Mouse (Mus musculus): ENCODE measurements around the gene Krt31. TPM values are rescaled to one million over a fixed set of nuclear protein-coding genes. Genes with fewer than 3 reads are reported as not detected.

The Krt31 gene
- polyA plus RNA-seq (2015; fragmentation: Nextera tagmentation; extraction: Ambion mirVana) = not detected in 2 replicates

DNA sequence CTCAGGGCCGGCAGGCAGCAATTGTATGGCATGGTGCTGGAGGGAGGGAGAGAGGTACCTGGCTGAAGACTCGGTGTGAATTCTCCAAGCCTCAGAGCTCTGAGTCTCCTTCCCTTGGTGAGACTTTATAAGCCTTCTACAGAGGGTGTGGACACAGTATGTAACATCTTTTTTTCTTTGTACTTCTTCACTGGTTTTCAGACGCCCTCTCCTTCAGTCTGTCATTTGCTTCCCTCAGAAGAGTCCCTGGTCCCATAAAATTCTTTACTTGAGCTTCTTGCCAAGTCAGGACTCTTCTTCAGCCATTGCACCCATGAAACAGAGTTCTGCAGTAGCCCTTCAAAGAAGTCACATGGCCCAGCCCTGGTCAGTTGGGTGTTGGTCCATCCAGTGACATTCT is at the start of gene Krt31:
Gene Krt31 (minus strand): TSS at position 101 of the 400 bp plus-strand sequence.
- no peak within 1 kb of the TSS for H3K4me3 ChIP-seq (ENCODE audit: low read length)
- H3K27ac ChIP-seq (ENCODE audit: low read length) = no peak within 1 kb of the TSS
- H3K36me3 ChIP-seq (ENCODE audit: control insufficient read depth, insufficient read depth, low read length) = no peaks in the 10 kb centered on the region
- no peaks in the 10 kb centered on the region for H3K9me3 ChIP-seq (ENCODE audit: control insufficient read depth, low read length)
- H3K9ac ChIP-seq (ENCODE audit: low read depth, low read length) = no peak within 1 kb of the TSS
- no peak for ATAC-seq
- H3K4me2 ChIP-seq (ENCODE audit: low read depth, low read length) = no peak within 1 kb of the TSS
- no peaks in the 10 kb centered on the region for H3K27me3 ChIP-seq (replicated peaks; ENCODE audit: control insufficient read depth, insufficient read depth, low read length)
- 81% methylated on average over 3 of the region's 3 CpGs for WGBS
- no peaks in the 10 kb centered on the region for H3K4me1 ChIP-seq (ENCODE audit: control insufficient read depth, insufficient read depth, low read length)

DNA sequence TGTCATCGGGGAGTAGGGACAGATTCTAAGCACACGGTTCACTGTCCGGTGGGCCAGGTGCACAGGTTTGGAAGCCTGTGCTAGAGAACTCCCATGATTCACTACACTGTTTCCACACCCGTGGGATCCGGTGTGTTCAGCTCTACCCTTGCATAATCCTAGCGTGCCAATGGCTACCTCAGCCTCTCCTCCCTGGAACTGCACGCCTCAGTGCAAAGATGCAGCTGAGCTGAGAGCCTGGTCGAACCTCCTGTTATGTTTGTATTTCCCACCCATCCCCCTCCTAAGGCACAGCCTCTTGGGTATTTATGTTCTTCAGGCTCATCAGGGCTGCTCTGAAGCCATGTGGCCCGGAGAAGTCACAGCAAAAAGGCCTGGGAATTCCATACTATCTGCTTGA is 47.5 kb upstream of the Krt31 start:
- ATAC-seq = no peak
- H3K4me2 ChIP-seq (ENCODE audit: low read depth, low read length) = no peak overlapping the region
- no peaks in the 10 kb centered on the region for H3K9me3 ChIP-seq (ENCODE audit: control insufficient read depth, low read length)
- WGBS = 63% methylated on average over 9 of the region's 9 CpGs
- no peaks in the 10 kb centered on the region for H3K4me1 ChIP-seq (ENCODE audit: control insufficient read depth, insufficient read depth, low read length)
- H3K27ac ChIP-seq (ENCODE audit: low read length) = no peak overlapping the region
- H3K27me3 ChIP-seq (replicated peaks; ENCODE audit: control insufficient read depth, insufficient read depth, low read length) = no peaks in the 10 kb centered on the region
- no peak overlapping the region for H3K4me3 ChIP-seq (ENCODE audit: low read length)
- no peak overlapping the region for H3K9ac ChIP-seq (ENCODE audit: low read depth, low read length)
- no peaks in the 10 kb centered on the region for H3K36me3 ChIP-seq (ENCODE audit: control insufficient read depth, insufficient read depth, low read length)

DNA sequence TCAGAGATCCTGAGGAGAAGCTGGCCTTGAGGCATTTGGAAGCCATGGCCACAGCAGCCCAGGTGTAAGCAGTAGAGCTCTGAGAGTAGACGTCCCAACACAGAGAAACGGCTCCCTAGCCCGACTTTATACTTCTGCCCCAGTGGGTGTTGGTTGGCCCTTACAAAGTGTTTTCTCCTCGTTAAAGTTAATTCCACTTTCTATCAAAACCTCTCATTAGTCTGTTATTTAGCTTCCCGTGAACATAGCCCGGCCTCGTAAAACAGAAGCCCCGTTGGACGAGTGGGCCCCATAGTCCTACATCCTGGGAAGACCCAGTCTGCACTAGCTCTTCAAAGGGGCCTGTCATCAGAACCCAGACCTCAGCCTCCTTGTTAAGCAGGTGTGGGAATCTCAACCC is 45.8 kb upstream of the Krt31 start, which contains the start of gene Krt35:
Gene Krt35 (minus strand): TSS at position 101 of the 400 bp plus-strand sequence.
- Histone ChIP-seq H3K4me2 (ENCODE audit: low read depth, low read length) (no peak within 1 kb of the TSS), H3K4me3 (ENCODE audit: low read length) (no peak within 1 kb of the TSS), H3K4me1 (ENCODE audit: control insufficient read depth, insufficient read depth, low read length) (no peaks in the 10 kb centered on the region), H3K9me3 (ENCODE audit: control insufficient read depth, low read length) (no peaks in the 10 kb centered on the region), H3K9ac (ENCODE audit: low read depth, low read length) (no peak within 1 kb of the TSS), H3K36me3 (ENCODE audit: control insufficient read depth, insufficient read depth, low read length) (no peaks in the 10 kb centered on the region), H3K27ac (ENCODE audit: low read length) (no peak within 1 kb of the TSS), H3K27me3 (replicated peaks; ENCODE audit: control insufficient read depth, insufficient read depth, low read length) (no peaks in the 10 kb centered on the region)
- ATAC-seq = no peak
- 83% methylated on average over 9 of the region's 9 CpGs for WGBS

GRCm38 (mm10) chr11:100088378-100089025 is 38.2 kb upstream of the Krt31 start:
- Histone ChIP-seq H3K4me3 (ENCODE audit: low read length) (no peak overlapping the region), H3K36me3 (ENCODE audit: control insufficient read depth, insufficient read depth, low read length) (no peaks in the 10 kb centered on the region), H3K27me3 (replicated peaks; ENCODE audit: control insufficient read depth, insufficient read depth, low read length) (no peaks in the 10 kb centered on the region), H3K4me1 (ENCODE audit: control insufficient read depth, insufficient read depth, low read length) (0 out of 2 replicates have a peak, but pooled peaks cover 3% of the 10 kb centered on the region), H3K9ac (ENCODE audit: low read depth, low read length) (no peak overlapping the region), H3K4me2 (ENCODE audit: low read depth, low read length) (no peak overlapping the region), H3K27ac (ENCODE audit: low read length) (no peak overlapping the region), H3K9me3 (ENCODE audit: control insufficient read depth, low read length) (no peaks in the 10 kb centered on the region)
- ATAC-seq = peak; percentile 92
- WGBS = 54% methylated on average over 7 of the region's 7 CpGs

GRCm38 (mm10) chr11:100087861-100088260 is 37.5 kb upstream of the Krt31 start, which contains the start of gene Krt32:
Gene Krt32 (minus strand): TSS chr11:100088226.
- no peak for ATAC-seq
- WGBS = 95% methylated on average over 10 of the region's 10 CpGs

DNA sequence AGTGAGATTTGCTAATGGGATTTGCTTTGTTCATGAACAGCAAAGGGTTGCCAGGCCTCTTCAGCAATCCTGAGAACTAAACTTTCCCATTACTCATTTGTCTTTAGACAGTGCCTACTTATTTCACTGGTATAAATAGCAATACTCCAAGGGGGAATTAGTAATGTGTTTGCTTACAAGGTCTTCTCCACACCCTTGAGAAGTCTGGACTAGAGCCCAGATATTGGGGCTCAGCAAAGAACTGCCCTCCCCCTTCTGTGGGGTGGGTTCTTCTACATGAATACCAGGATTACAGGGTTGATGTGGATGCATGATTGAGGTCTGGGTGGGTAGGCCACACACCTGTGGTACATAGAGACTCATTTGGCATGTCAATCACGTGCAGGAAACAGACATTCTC is 23.5 kb upstream of the Krt31 start:
- no peak for ATAC-seq
- no peak overlapping the region for H3K4me3 ChIP-seq (ENCODE audit: low read length)
- H3K27ac ChIP-seq (ENCODE audit: low read length) = no peak overlapping the region
- H3K27me3 ChIP-seq (replicated peaks; ENCODE audit: control insufficient read depth, insufficient read depth, low read length) = no peaks in the 10 kb centered on the region
- H3K9me3 ChIP-seq (ENCODE audit: control insufficient read depth, low read length) = no peaks in the 10 kb centered on the region
- no peak overlapping the region for H3K9ac ChIP-seq (ENCODE audit: low read depth, low read length)
- H3K4me2 ChIP-seq (ENCODE audit: low read depth, low read length) = no peak overlapping the region
- H3K36me3 ChIP-seq (ENCODE audit: control insufficient read depth, insufficient read depth, low read length) = no peaks in the 10 kb centered on the region
- WGBS = 76% methylated on average over 1 of the region's 1 CpGs
- H3K4me1 ChIP-seq (ENCODE audit: control insufficient read depth, insufficient read depth, low read length) = no peaks in the 10 kb centered on the region

More at GRCm38 (mm10) chr11:100087861-100088260, 37.5 kb upstream of the Krt31 start, which contains the start of gene Krt32:
- no peaks in the 10 kb centered on the region for H3K36me3 ChIP-seq (ENCODE audit: control insufficient read depth, insufficient read depth, low read length)
- no peak within 1 kb of the TSS for H3K27ac ChIP-seq (ENCODE audit: low read length)
- H3K9ac ChIP-seq (ENCODE audit: low read depth, low read length) = no peak within 1 kb of the TSS
- H3K27me3 ChIP-seq (replicated peaks; ENCODE audit: control insufficient read depth, insufficient read depth, low read length) = no peaks in the 10 kb centered on the region
- H3K4me1 ChIP-seq (ENCODE audit: control insufficient read depth, insufficient read depth, low read length) = 0 out of 2 replicates have a peak, but pooled peaks cover 3% of the 10 kb centered on the region
- H3K4me3 ChIP-seq (ENCODE audit: low read length) = no peak within 1 kb of the TSS
- H3K4me2 ChIP-seq (ENCODE audit: low read depth, low read length) = no peak within 1 kb of the TSS
- H3K9me3 ChIP-seq (ENCODE audit: control insufficient read depth, low read length) = no peaks in the 10 kb centered on the region

GRCm38 (mm10) chr11:100067293-100068036 is 17.1 kb upstream of the Krt31 start:
- 66% methylated on average over 17 of the region's 17 CpGs for WGBS
- Histone ChIP-seq H3K27ac (ENCODE audit: low read length) (no peak overlapping the region), H3K4me2 (ENCODE audit: low read depth, low read length) (no peak overlapping the region), H3K9ac (ENCODE audit: low read depth, low read length) (no peak overlapping the region), H3K27me3 (replicated peaks; ENCODE audit: control insufficient read depth, insufficient read depth, low read length) (no peaks in the 10 kb centered on the region), H3K4me3 (ENCODE audit: low read length) (no peak overlapping the region), H3K36me3 (ENCODE audit: control insufficient read depth, insufficient read depth, low read length) (no peaks in the 10 kb centered on the region), H3K4me1 (ENCODE audit: control insufficient read depth, insufficient read depth, low read length) (peaks cover 6% of the 10 kb centered on the region; the same call in 1 of the 2 replicates), H3K9me3 (ENCODE audit: control insufficient read depth, low read length) (no peaks in the 10 kb centered on the region)
- peak; percentile 81 for ATAC-seq

GRCm38 (mm10) chr11:100066236-100067010 is 16.1 kb upstream of the Krt31 start:
- peaks cover 6% of the 10 kb centered on the region; the same call in 1 of the 2 replicates for H3K4me1 ChIP-seq (ENCODE audit: control insufficient read depth, insufficient read depth, low read length)
- H3K9ac ChIP-seq (ENCODE audit: low read depth, low read length) = no peak overlapping the region
- H3K4me3 ChIP-seq (ENCODE audit: low read length) = no peak overlapping the region
- no peaks in the 10 kb centered on the region for H3K36me3 ChIP-seq (ENCODE audit: control insufficient read depth, insufficient read depth, low read length)
- no peaks in the 10 kb centered on the region for H3K27me3 ChIP-seq (replicated peaks; ENCODE audit: control insufficient read depth, insufficient read depth, low read length)
- no peak for ATAC-seq
- H3K27ac ChIP-seq (ENCODE audit: low read length) = no peak overlapping the region
- H3K4me2 ChIP-seq (ENCODE audit: low read depth, low read length) = no peak overlapping the region
- WGBS = 72% methylated on average over 12 of the region's 12 CpGs
- H3K9me3 ChIP-seq (ENCODE audit: control insufficient read depth, low read length) = no peaks in the 10 kb centered on the region

GRCm38 (mm10) chr11:100058875-100059274 is 8.5 kb upstream of the Krt31 start:
- Histone ChIP-seq H3K4me2 (ENCODE audit: low read depth, low read length) (no peak overlapping the region), H3K27me3 (replicated peaks; ENCODE audit: control insufficient read depth, insufficient read depth, low read length) (no peaks in the 10 kb centered on the region), H3K27ac (ENCODE audit: low read length) (no peak overlapping the region), H3K9me3 (ENCODE audit: control insufficient read depth, low read length) (no peaks in the 10 kb centered on the region), H3K4me1 (ENCODE audit: control insufficient read depth, insufficient read depth, low read length) (no peaks in the 10 kb centered on the region), H3K4me3 (ENCODE audit: low read length) (no peak overlapping the region), H3K36me3 (ENCODE audit: control insufficient read depth, insufficient read depth, low read length) (no peaks in the 10 kb centered on the region), H3K9ac (ENCODE audit: low read depth, low read length) (no peak overlapping the region)
- ATAC-seq = no peak
- WGBS = 76% methylated on average over 8 of the region's 8 CpGs

Data from intestine, embryonic 16.5 days (tissue).